Comparison of ENCODE assay signal across 19 mouse cellular contexts in genomic region chr1:119545671-119546070, GRCm38 (mm10). TPM values are rescaled to one million over a fixed set of nuclear protein-coding genes. Genes with fewer than 3 reads are reported as not detected.
A peak's percentile ranks its signal among the peaks of the same experiment; 100 is the strongest.
DNase-seq lines count a peak whose midpoint lies in the region; ATAC-seq and TF ChIP-seq lines count a peak whose summit lies in the region.
"Had no signal": no experiment of that assay in that cellular context is flagged by ENCODE, and none has a peak within 500 bp of the region (broad histone marks: within the 10 kb centered on the region; RNA-seq: fewer than 3 reads in every experiment).

No protein-coding gene starts in this region.

- intact Hi-C loops in heart, postnatal 14 days (cut with DNase I): loop anchor here (5.0 kb wide), 2 partner anchors 88 to 458 kb away; no protein-coding TSS in a partner anchor

- WGBS in forebrain, embryonic 10.5 days: 92% methylated on average over 4 of the region's 4 CpGs
- WGBS in forebrain, embryonic 12.5 days: 92% methylated on average over 4 of the region's 4 CpGs
- 49% methylated on average over 4 of the region's 4 CpGs for WGBS in heart, embryonic 13.5 days
- WGBS in lung, embryonic 15.5 days: 79% methylated on average over 4 of the region's 4 CpGs
- WGBS in lung, adult 2 months: 82% methylated on average over 4 of the region's 4 CpGs

- no peaks in the 10 kb centered on the region for H3K4me1 ChIP-seq in forebrain, embryonic 10.5 days
- no peaks in the 10 kb centered on the region for H3K4me1 ChIP-seq in forebrain, embryonic 12.5 days
- H3K4me1 ChIP-seq in heart, embryonic 13.5 days: peaks cover 30% of the 10 kb centered on the region
- peaks cover 23% of the 10 kb centered on the region for H3K4me1 ChIP-seq in lung, embryonic 15.5 days
- H3K4me1 ChIP-seq in lung, adult 2 months (ENCODE audit: control insufficient read depth, insufficient read depth, low read length): peaks cover 2% of the 10 kb centered on the region; the same call in 1 of the 2 replicates
- H3K4me1 ChIP-seq: forebrain, embryonic 15.5 days; hindbrain, embryonic 10.5 days; hindbrain, embryonic 13.5 days had no signal

- H3K27ac ChIP-seq in forebrain, embryonic 10.5 days: no peak overlapping the region
- H3K27ac ChIP-seq in forebrain, embryonic 12.5 days: no peak overlapping the region
- no peak overlapping the region for H3K27ac ChIP-seq in heart, embryonic 13.5 days (replicated peaks)
- H3K27ac ChIP-seq in lung, embryonic 15.5 days: peak overlapping the region; percentile 44; the same call in 1 of the 2 replicates
- H3K27ac ChIP-seq: forebrain, embryonic 15.5 days; hindbrain, embryonic 10.5 days; hindbrain, embryonic 13.5 days had no signal

- H3K27me3 ChIP-seq in forebrain, embryonic 10.5 days (ENCODE audit: poor library complexity, severe bottlenecking): no peaks in the 10 kb centered on the region
- H3K27me3 ChIP-seq in forebrain, embryonic 12.5 days: no peaks in the 10 kb centered on the region
- no peaks in the 10 kb centered on the region for H3K27me3 ChIP-seq in heart, embryonic 13.5 days (replicated peaks)
- H3K27me3 ChIP-seq in lung, embryonic 15.5 days: no peaks in the 10 kb centered on the region
- H3K27me3 ChIP-seq: forebrain, embryonic 15.5 days; hindbrain, embryonic 13.5 days had no signal

- no peak for ATAC-seq in forebrain, embryonic 12.5 days (ENCODE audit: low FRiP score)
- ATAC-seq in heart, embryonic 13.5 days (ENCODE audit: extremely low read depth, insufficient number of reproducible peaks, low FRiP score, low TSS enrichment): no peak
- ATAC-seq in lung, embryonic 15.5 days (ENCODE audit: borderline replicate concordance, extremely low read depth, low FRiP score, low TSS enrichment): no peak
- ATAC-seq: activated CD4-positive, CD25-positive, alpha-beta regulatory T cell, adult 4 months; forebrain, embryonic 15.5 days; hindbrain, embryonic 16.5 days had no signal

- H3K9ac ChIP-seq in forebrain, embryonic 12.5 days: no peak overlapping the region
- 0 out of 2 replicates have a peak overlapping the region, but pooled peaks have one; percentile 3 for H3K9ac ChIP-seq in heart, embryonic 13.5 days
- H3K9ac ChIP-seq in lung, embryonic 15.5 days: no peak overlapping the region
- H3K9ac ChIP-seq: forebrain, embryonic 15.5 days; hindbrain, embryonic 13.5 days had no signal

- DNase-seq in forebrain, embryonic 10.5 days (ENCODE audit: extremely low spot score, low spot score): peak; percentile 8
- DNase-seq in heart, postnatal 14 days: no peak
- DNase-seq in lung, adult 2 months: no peak
- DNase-seq in urinary bladder, postnatal 14 days (ENCODE audit: low spot score): peak; percentile 1
- DNase-seq in urinary bladder, adult 2 months (ENCODE audit: low spot score): no peak
- DNase-seq: adrenal gland, postnatal 36 days; cerebellum, adult 18-20 months; cerebellum, adult 9-10 months; cerebellum, postnatal 14 days; gastrocnemius, postnatal 25 days; heart, postnatal 36 days had no signal

- no peak for TF ChIP-seq CTCF in lung, adult 2 months (IDR thresholded peaks at IDR 0.05; ENCODE audit: insufficient read depth, low read length)

- no peak overlapping the region for H3K4me3 ChIP-seq in forebrain, embryonic 10.5 days
- no peak overlapping the region for H3K4me3 ChIP-seq in forebrain, embryonic 12.5 days (replicated peaks)
- H3K4me3 ChIP-seq in heart, embryonic 13.5 days: no peak overlapping the region
- no peak overlapping the region for H3K4me3 ChIP-seq in lung, embryonic 15.5 days
- no peak overlapping the region for H3K4me3 ChIP-seq in lung, adult 2 months (replicated peaks; ENCODE audit: extremely low read depth, low read depth, low read length)
- H3K4me3 ChIP-seq: forebrain, embryonic 15.5 days; hindbrain, embryonic 10.5 days; hindbrain, embryonic 13.5 days had no signal

- no peak overlapping the region for H3K4me2 ChIP-seq in forebrain, embryonic 12.5 days
- no peak overlapping the region for H3K4me2 ChIP-seq in heart, embryonic 13.5 days
- no peak overlapping the region for H3K4me2 ChIP-seq in lung, embryonic 15.5 days
- H3K4me2 ChIP-seq: forebrain, embryonic 15.5 days; hindbrain, embryonic 13.5 days had no signal

- no peak for TF ChIP-seq POLR2A in lung, adult 2 months (IDR thresholded peaks at IDR 0.05; ENCODE audit: borderline replicate concordance, extremely low read depth, low read depth, low read length)

- no peaks in the 10 kb centered on the region for H3K9me3 ChIP-seq in forebrain, embryonic 10.5 days
- H3K9me3 ChIP-seq in forebrain, embryonic 12.5 days: no peaks in the 10 kb centered on the region
- no peaks in the 10 kb centered on the region for H3K9me3 ChIP-seq in heart, embryonic 13.5 days
- H3K9me3 ChIP-seq in lung, embryonic 15.5 days: no peaks in the 10 kb centered on the region
- H3K9me3 ChIP-seq: forebrain, embryonic 15.5 days; hindbrain, embryonic 10.5 days; hindbrain, embryonic 13.5 days had no signal

- H3K36me3 ChIP-seq in forebrain, embryonic 10.5 days (replicated peaks): peaks cover 84% of the 10 kb centered on the region
- peaks cover 46% of the 10 kb centered on the region for H3K36me3 ChIP-seq in forebrain, embryonic 12.5 days (replicated peaks)
- H3K36me3 ChIP-seq in heart, embryonic 13.5 days: peaks cover 29% of the 10 kb centered on the region
- 0 out of 2 replicates have a peak, but pooled peaks cover 3% of the 10 kb centered on the region for H3K36me3 ChIP-seq in lung, embryonic 15.5 days
- H3K36me3 ChIP-seq: forebrain, embryonic 15.5 days had no signal

RNA-seq across cellular contexts. Expression of gene Tmem185b, which starts 19.7 kb away (rescaled TPM):
- polyA plus RNA-seq in forebrain, embryonic 10.5 days (2016; fragmentation: Nextera tagmentation; extraction: Ambion mirVana): 21.2 and 22.6 TPM in 2 replicates
- polyA plus RNA-seq in forebrain, embryonic 12.5 days (2016; fragmentation: Nextera tagmentation; extraction: Ambion mirVana): 19.2 and 19.7 TPM in 2 replicates
- 22.1 and 24.2 TPM in 2 replicates for polyA plus RNA-seq in heart, embryonic 13.5 days (2015; fragmentation: Nextera tagmentation; extraction: Ambion mirVana)
- total RNA-seq in heart, postnatal 14 days (2021): 10 to 100 TPM; 12.1 to 12.3 TPM
- 30.5 and 32.6 TPM in 2 replicates for polyA plus RNA-seq in lung, embryonic 15.5 days (2015; fragmentation: Nextera tagmentation; extraction: Ambion mirVana)
- 20.6 and 29.5 TPM in 2 replicates for polyA plus RNA-seq in lung, adult 2 months (2012; rRNA removed)
- 16.6 and 21.7 TPM in 2 replicates for polyA plus RNA-seq in urinary bladder, adult 2 months (2012; rRNA removed)

RNA-seq across cellular contexts. Expression of gene Ralb, which starts 41.1 kb away (rescaled TPM):
- 80.8 and 84.0 TPM in 2 replicates for polyA plus RNA-seq in forebrain, embryonic 10.5 days (2016; fragmentation: Nextera tagmentation; extraction: Ambion mirVana)
- 65.7 and 67.3 TPM in 2 replicates for polyA plus RNA-seq in forebrain, embryonic 12.5 days (2016; fragmentation: Nextera tagmentation; extraction: Ambion mirVana)
- polyA plus RNA-seq in heart, embryonic 13.5 days (2015; fragmentation: Nextera tagmentation; extraction: Ambion mirVana): 154 and 158 TPM in 2 replicates
- 10 to 100 TPM; 36.7 to 39.6 TPM for total RNA-seq in heart, postnatal 14 days (2021)
- 254 and 264 TPM in 2 replicates for polyA plus RNA-seq in lung, embryonic 15.5 days (2015; fragmentation: Nextera tagmentation; extraction: Ambion mirVana)
- polyA plus RNA-seq in lung, adult 2 months (2012; rRNA removed): 47.9 and 54.1 TPM in 2 replicates
- polyA plus RNA-seq in urinary bladder, adult 2 months (2012; rRNA removed): 53.3 and 59.1 TPM in 2 replicates

Comparison
In these comparisons a context has a peak if more than half of its experiments do, and no peak if none do; other contexts are left out.
1. DNase-seq: peak in forebrain, embryonic 10.5 days (single experiment) and urinary bladder, postnatal 14 days (single experiment); none in heart, postnatal 14 days (0 of 2), lung, adult 2 months (single experiment) and urinary bladder, adult 2 months (single experiment).